Mouse (Mus musculus) cerebellum, adult 11-12 months (tissue): ENCODE results near the gene Extl2.
A peak's percentile ranks its signal among the peaks of the same experiment; 100 is the strongest.

Source experiments
- DNase-seq: peaks from one replicate; pipeline ENCODE4 v3.0.0; 2022

The Extl2 gene

DNA sequence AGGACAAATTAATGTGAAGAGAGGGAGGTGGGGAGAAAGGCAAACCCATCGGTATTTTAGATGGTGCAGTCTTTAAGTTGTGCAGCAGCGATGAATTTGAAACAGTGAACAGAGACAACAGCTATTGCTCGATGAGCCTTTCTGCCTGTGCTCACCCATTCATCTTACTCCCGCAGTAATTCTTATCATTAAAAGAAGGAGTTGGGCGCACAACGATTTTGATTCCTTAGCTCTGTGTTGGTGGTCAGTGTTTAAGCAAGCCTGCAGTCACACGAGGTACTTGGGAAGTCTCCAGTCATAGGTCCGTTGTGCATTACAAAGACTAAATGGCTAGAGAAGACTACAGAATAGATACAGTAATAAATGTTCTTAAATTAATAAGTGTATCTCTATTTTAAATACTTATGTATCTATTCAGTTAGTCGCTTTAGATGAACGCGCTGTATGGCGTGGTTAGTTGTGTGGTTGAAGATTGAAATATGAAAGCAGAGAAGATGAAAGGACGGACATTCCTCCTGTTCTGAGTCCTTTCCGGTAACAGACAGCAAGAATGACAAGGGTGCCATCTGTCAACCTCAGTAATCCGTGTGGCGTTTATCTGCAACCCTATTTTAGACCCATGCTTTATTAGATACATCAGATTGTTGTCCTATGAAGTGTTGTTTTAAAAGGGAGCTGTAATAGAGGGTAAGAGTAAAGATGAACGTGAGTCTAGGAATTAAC lies 2.5 kb downstream of the Extl2 start:
- no peak for DNase-seq

GRCm38 (mm10) chr3:116014901-116015300 lies 7.6 kb downstream of the Extl2 start:
- DNase-seq, result no peak

DNA sequence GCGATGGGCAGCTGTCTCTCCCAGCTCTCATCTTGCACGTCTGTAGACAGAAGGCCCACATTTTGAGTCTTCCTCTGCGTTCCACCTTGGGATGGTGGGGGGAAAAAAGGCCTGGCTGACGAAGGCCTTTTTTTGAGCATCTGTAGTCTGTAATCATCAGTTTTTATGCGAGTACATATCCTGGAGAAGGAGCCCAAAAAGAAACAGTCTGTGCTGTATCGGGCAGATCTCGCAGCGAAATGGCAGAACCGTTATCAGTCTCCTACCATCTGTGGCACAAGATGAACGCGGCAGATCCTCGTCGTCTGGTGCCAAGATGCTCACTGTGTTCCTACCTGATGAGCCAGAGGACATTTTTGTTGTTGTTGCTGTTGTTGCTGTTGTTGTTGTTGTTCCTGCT lies 8.9 kb downstream of the Extl2 start:
- peak; percentile 81 for DNase-seq

GRCm38 (mm10) chr3:116018606-116019005 lies 11.3 kb downstream of the Extl2 start:
- DNase-seq, result no peak

DNA sequence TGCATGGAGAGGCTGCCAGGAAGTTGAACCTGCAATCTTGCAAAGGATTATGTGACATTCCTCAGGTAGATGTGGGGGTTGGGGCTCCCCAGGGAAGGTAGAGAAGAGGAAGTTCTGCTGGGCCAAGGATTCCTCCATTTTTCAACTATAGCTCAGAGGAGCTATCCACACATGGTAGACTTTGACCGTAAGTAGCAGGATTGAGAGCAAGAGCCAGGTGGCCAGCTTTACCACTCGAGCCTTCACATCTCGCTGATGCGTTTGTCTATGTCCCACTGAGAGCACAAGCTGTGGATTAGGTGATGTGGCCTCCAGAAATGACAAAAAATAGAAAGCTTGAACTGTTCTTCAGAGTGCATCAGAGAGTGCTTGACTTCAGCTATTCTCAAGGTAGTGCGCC lies 11.9 kb downstream of the Extl2 start:
- DNase-seq, result no peak

DNA sequence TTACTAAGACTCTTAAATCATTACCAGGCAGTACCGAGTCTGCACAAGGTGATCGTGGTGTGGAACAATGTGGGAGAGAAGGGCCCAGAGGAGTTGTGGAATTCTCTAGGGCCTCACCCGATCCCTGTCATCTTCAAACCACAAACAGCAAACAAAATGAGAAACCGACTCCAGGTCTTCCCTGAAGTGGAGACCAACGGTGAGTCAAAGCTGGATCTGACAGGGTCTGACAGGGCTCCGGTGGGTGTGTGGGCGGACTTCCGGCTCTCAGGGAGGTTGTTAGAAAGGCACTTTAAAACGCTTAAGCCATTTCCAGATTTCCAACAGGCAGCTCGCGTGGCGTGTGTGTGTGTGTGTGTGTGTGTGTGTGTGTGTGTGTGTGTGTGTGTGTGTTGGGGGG lies 17.0 kb downstream of the Extl2 start:
- DNase-seq, result no peak

DNA sequence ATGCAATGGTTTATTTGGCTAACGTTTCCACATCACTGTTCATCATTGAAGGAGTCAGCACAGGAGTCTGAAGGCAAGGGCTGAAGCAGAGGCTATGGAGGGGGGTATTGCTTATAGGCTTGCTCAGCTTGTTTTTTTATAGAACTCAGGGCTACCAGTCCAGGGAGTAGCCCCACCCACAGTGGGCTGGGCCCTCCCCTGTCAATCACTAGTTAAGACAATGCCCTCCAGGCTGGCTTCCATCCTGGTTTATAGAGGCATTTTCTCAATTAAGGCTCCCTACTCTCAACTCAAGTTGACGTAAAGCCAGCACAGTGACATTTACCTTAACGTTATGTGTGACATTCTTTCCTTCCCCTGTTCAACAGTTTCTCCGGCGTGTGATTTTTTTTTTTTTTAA lies 17.4 kb downstream of the Extl2 start:
- no peak for DNase-seq

DNA sequence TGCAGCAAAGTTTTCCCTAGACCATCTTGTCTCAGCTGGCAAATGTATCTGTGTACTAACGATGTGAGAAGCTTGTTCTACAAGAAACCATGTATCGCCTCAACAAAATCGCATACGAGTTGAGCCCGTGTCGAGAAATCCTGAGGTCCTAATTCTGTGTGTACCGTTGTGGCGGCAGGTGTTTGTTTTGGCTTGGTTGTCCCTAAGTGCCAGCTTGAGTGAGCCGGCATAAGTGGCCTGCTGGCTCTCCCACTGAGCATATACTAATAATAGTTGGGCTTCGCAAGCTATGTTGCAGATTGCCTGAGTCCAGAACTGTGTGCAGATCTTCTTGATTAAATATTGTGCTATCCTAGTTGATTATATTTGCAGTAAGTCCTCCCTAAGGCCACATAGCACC lies 18.4 kb downstream of the Extl2 start:
- DNase-seq, result peak; percentile 89

GRCm38 (mm10) chr3:116026996-116027395 lies 19.7 kb downstream of the Extl2 start:
- no peak for DNase-seq

DNA sequence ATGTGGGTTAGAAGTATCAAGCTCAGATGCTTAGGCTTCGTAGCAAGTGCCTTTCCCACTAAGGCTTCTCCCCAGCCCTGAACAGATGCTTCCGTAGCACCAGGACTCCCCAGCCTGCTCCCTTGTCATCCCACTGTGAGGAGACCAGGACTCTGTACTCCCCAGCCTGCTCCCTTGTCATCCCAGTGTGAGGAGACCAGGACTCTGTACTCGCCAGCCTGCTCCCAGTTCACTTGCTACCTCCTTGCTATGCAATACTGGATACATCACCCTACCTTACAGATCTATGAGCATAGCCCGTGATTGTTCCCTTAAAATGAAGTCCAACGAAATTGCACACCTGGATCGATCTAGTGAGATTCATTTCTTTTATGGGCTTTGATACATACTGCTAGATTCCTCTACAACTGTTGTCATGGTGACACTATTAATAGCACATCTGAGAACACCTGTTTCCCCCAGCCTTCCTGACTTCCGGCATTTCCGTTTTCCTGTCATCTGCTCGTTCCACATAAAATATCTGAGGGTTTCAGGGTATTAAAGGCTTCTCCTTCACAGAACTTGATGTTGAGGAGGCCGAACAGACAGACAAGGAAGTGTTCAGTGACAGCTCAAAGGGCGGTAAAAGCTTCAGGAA lies 23.0 kb downstream of the Extl2 start:
- peak; percentile 3 for DNase-seq

- no peak for DNase-seq
Observed at GRCm38 (mm10) chr3:116033218-116033870, 26.1 kb downstream of the Extl2 start.

DNA sequence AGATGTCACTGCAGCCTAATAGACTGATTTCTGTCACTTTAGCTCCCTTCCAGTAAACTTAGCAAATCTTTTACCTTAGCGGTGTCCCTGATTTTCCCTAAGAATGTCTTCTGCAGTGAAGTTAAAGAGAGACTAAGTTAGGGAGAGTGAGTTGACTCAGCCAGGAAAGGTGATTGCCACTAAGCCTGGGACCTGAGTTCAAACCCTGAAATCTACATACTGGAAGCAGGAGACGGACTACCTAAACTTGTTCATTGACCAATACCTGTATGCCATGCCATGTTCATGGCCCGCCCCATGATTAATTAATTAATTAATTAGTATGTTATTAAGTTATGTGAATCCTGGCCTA lies 26.6 kb downstream of the Extl2 start:
- no peak for DNase-seq

- no peak for DNase-seq
Observed at GRCm38 (mm10) chr3:116040776-116041175, 33.5 kb downstream of the Extl2 start.

DNA sequence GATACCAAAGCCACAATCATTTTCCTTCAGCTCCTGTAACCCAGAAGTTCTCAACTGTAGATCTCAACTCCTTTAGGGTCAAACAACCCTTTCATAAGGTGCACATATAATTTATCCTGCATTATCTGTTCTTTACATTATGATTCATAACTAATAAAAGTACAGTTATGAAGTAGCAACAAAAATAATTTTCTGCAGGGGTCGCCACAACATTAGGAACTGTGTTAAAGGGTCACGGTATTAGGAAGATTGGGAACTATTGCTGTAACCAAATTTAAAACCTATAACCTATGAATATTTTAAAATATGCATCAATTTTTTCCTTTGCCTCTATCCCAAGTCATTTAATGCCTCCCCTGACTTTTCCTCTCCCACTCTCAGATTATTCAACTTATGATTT lies 38.7 kb downstream of the Extl2 start:
- DNase-seq, result no peak

- DNase-seq, result no peak
Observed at GRCm38 (mm10) chr3:116047034-116047433, 39.8 kb downstream of the Extl2 start.

DNA sequence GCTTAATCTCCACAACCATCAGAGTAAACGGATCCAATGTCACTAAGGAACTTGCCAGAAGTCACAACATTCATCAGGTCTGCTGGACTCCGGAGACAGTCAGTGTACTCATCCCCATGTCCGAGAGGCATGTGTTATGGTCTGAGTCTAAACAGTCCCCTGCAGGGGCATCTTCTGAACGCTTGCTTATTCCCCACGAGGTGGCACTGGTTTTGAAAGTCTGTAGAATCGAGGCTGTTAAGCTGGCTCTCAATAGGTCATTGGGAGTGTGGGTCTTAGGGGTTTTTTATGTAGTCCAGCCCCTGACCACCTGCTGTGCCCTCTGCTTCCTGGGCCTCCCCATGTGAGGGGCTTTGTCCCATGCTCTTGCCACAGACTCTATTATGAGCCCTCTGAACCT lies 49.8 kb downstream of the Extl2 start:
- DNase-seq, result no peak

GRCm38 (mm10) chr3:116060320-116060719 lies 53.1 kb downstream of the Extl2 start:
- no peak for DNase-seq

- no peak for DNase-seq
Observed at GRCm38 (mm10) chr3:116062141-116062540, 54.9 kb downstream of the Extl2 start.

DNA sequence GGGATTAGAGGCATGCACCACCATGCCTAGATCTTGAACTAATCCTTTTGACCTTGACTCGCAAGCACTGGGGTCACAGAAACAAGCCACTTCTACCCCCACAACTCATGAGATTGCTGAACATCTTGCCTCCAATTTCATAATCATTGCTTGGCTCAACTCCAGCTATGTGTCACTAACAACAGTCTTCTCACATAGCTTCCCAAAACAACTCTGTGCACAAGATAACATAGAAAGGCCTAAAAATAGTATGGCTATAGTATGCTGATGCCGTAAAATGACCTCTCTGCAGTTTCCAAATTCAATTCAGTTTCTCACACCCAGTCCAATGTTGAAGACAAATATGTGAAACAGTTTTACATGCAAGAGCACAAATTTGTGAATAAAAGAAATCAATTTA lies 65.3 kb downstream of the Extl2 start:
- no peak for DNase-seq

DNA sequence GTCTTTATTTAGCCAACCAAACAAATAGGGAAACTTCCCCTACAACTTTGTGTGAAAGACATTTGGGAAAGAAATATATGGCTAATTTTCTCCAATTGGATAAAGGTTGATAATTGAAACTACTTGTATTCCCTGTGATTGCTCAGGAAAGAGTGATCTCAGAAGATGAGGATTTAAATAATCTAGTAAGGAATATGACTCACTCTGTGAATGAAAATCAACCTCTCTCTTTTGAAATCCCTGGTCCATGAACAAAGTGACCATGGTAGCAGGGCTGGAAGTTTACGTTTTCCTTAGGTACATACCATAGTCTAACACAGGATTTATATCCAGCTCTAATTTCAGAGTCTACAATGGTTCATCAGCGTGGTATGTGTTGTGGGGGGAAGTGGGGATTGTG lies 69.5 kb downstream of the Extl2 start:
- DNase-seq, result no peak

- no peak for DNase-seq
Observed at GRCm38 (mm10) chr3:116078490-116078889, 71.2 kb downstream of the Extl2 start.
